In the genomic region with DNA sequence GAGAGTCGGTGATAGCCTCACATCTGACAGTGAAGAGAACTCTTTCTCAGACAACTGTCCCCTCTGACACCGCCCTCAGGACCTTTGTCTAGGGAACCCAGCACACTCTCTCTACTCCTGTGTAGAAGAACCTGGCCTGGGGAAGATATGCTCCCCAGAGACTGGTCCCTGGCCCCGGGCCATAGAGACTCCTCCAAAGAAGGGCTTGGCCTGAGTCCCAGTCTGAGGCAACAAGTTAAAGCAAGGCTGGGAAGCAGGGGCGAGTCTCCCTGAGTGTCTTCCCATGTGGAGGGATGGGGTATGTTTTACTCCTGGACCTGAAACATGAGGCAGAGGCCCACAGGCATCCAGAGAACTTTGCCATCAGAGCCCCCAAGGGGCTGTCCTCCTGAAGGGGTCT, we compare ENCODE assay signal across 14 mouse cellular contexts. TPM values are rescaled to one million over a fixed set of nuclear protein-coding genes. Genes with fewer than 3 reads are reported as not detected.
A peak's percentile ranks its signal among the peaks of the same experiment; 100 is the strongest.
DNase-seq lines count a peak whose midpoint lies in the region; ATAC-seq and TF ChIP-seq lines count a peak whose summit lies in the region.
"Had no signal": no experiment of that assay in that cellular context is flagged by ENCODE, and none has a peak within 500 bp of the region (broad histone marks: within the 10 kb centered on the region; RNA-seq: fewer than 3 reads in every experiment).

No protein-coding gene starts in this region.

- no peak overlapping the region for H3K9ac ChIP-seq in intestine, embryonic 14.5 days (ENCODE audit: low read length)
- no peak overlapping the region for H3K9ac ChIP-seq in intestine, postnatal 0 days (ENCODE audit: low read depth, low read length)
- peak overlapping the region; percentile 13; the same call in 1 of the 2 replicates for H3K9ac ChIP-seq in stomach, embryonic 16.5 days (ENCODE audit: low read length)
- no peak overlapping the region for H3K9ac ChIP-seq in stomach, postnatal 0 days (ENCODE audit: low read length)
- H3K9ac ChIP-seq: heart, embryonic 13.5 days; liver, postnatal 0 days; neural tube, embryonic 15.5 days had no signal

- TF ChIP-seq EP300 in stomach, postnatal 0 days (optimal IDR thresholded peaks at IDR 0.05): no peak

- DNase-seq in adrenal gland, postnatal 14 days: peak; percentile 73
- DNase-seq in adrenal gland, adult 18-20 months (ENCODE audit: low spot score in 2 of 2): no peak
- peak; percentile 61 for DNase-seq in intestine, embryonic 14.5 days (ENCODE audit: low spot score)
- DNase-seq in stomach, postnatal 0 days (ENCODE audit: low spot score): no peak
- peak; percentile 18 for DNase-seq in ovary, postnatal 10 days (ENCODE audit: low spot score)
- DNase-seq in spleen, postnatal 4 days (ENCODE audit: low spot score in 2 of 2): no peak
- DNase-seq: liver, postnatal 0 days; midbrain, embryonic 14.5 days; thymus, adult 18-20 months had no signal

- no peak overlapping the region for H3K4me2 ChIP-seq in intestine, embryonic 14.5 days (ENCODE audit: low read length)
- H3K4me2 ChIP-seq in intestine, postnatal 0 days (replicated peaks; ENCODE audit: low read depth): no peak overlapping the region
- no peak overlapping the region for H3K4me2 ChIP-seq in stomach, embryonic 16.5 days (ENCODE audit: low read depth, low read length)
- no peak overlapping the region for H3K4me2 ChIP-seq in stomach, postnatal 0 days (replicated peaks; ENCODE audit: low read depth)
- H3K4me2 ChIP-seq: heart, embryonic 13.5 days; neural tube, embryonic 15.5 days had no signal

- ATAC-seq in intestine, embryonic 14.5 days (replicated peaks; ENCODE audit: low FRiP score, low TSS enrichment, low read depth): 0 out of 2 replicates have a peak, but pooled peaks have one; percentile 22
- no peak for ATAC-seq in intestine, postnatal 0 days
- no peak for ATAC-seq in stomach, embryonic 16.5 days (ENCODE audit: insufficient read depth, low FRiP score)
- ATAC-seq in stomach, postnatal 0 days (ENCODE audit: low FRiP score, low TSS enrichment): no peak
- ATAC-seq: liver, postnatal 0 days had no signal

- H3K27me3 ChIP-seq in intestine, embryonic 14.5 days (replicated peaks; ENCODE audit: control insufficient read depth, insufficient read depth, low read length): no peaks in the 10 kb centered on the region
- no peaks in the 10 kb centered on the region for H3K27me3 ChIP-seq in intestine, postnatal 0 days (replicated peaks; ENCODE audit: control insufficient read depth, insufficient read depth, low read length)
- no peaks in the 10 kb centered on the region for H3K27me3 ChIP-seq in stomach, embryonic 16.5 days (ENCODE audit: control insufficient read depth, insufficient read depth, low read length)
- H3K27me3 ChIP-seq in stomach, postnatal 0 days (ENCODE audit: control insufficient read depth, insufficient read depth, low read length): no peaks in the 10 kb centered on the region
- H3K27me3 ChIP-seq: neural tube, embryonic 15.5 days had no signal

- H3K36me3 ChIP-seq in intestine, embryonic 14.5 days (ENCODE audit: control insufficient read depth, insufficient read depth, low read length): no peaks in the 10 kb centered on the region
- no peaks in the 10 kb centered on the region for H3K36me3 ChIP-seq in intestine, postnatal 0 days (ENCODE audit: control insufficient read depth, insufficient read depth)
- no peaks in the 10 kb centered on the region for H3K36me3 ChIP-seq in stomach, embryonic 16.5 days (ENCODE audit: control insufficient read depth, insufficient read depth, low read length)
- no peaks in the 10 kb centered on the region for H3K36me3 ChIP-seq in stomach, postnatal 0 days (ENCODE audit: control insufficient read depth, insufficient read depth, low read length)
- H3K36me3 ChIP-seq: G1E; heart, embryonic 13.5 days; neural tube, embryonic 15.5 days had no signal

- TF ChIP-seq CTCF in intestine, postnatal 0 days (IDR thresholded peaks at IDR 0.05; ENCODE audit: low read depth): no peak
- no peak for TF ChIP-seq CTCF in stomach, postnatal 0 days (IDR thresholded peaks at IDR 0.05; ENCODE audit: low read depth)

- no peak overlapping the region for H3K4me3 ChIP-seq in intestine, embryonic 14.5 days (ENCODE audit: low read depth, low read length)
- no peak overlapping the region for H3K4me3 ChIP-seq in intestine, postnatal 0 days (ENCODE audit: low read depth, low read length)
- H3K4me3 ChIP-seq in stomach, embryonic 16.5 days (replicated peaks; ENCODE audit: low read length): no peak overlapping the region
- H3K4me3 ChIP-seq in stomach, postnatal 0 days (ENCODE audit: low read depth, low read length): no peak overlapping the region
- H3K4me3 ChIP-seq: heart, embryonic 13.5 days; neural tube, embryonic 15.5 days had no signal

- H3K9me3 ChIP-seq in intestine, embryonic 14.5 days (ENCODE audit: control insufficient read depth, low read length): no peaks in the 10 kb centered on the region
- H3K9me3 ChIP-seq in intestine, postnatal 0 days (ENCODE audit: control insufficient read depth): no peaks in the 10 kb centered on the region
- no peaks in the 10 kb centered on the region for H3K9me3 ChIP-seq in stomach, embryonic 16.5 days (replicated peaks; ENCODE audit: control insufficient read depth, low read length)
- H3K9me3 ChIP-seq in stomach, postnatal 0 days (ENCODE audit: control insufficient read depth, low read length): no peaks in the 10 kb centered on the region
- H3K9me3 ChIP-seq: G1E; heart, embryonic 13.5 days; neural tube, embryonic 15.5 days had no signal

- WGBS in intestine, embryonic 14.5 days: 61% methylated on average over 4 of the region's 4 CpGs
- 62% methylated on average over 4 of the region's 4 CpGs for WGBS in intestine, postnatal 0 days
- WGBS in stomach, embryonic 16.5 days: 59% methylated on average over 4 of the region's 4 CpGs
- WGBS in stomach, postnatal 0 days: 52% methylated on average over 4 of the region's 4 CpGs

- no peak overlapping the region for H3K27ac ChIP-seq in intestine, embryonic 14.5 days (ENCODE audit: low read depth)
- no peak overlapping the region for H3K27ac ChIP-seq in intestine, postnatal 0 days (ENCODE audit: low read depth, low read length)
- H3K27ac ChIP-seq in stomach, embryonic 16.5 days (ENCODE audit: low read length): no peak overlapping the region
- H3K27ac ChIP-seq in stomach, postnatal 0 days (replicated peaks): no peak overlapping the region
- H3K27ac ChIP-seq: heart, embryonic 13.5 days; neural tube, embryonic 15.5 days had no signal

- H3K4me1 ChIP-seq in intestine, embryonic 14.5 days (replicated peaks; ENCODE audit: control insufficient read depth, insufficient read depth, low read length): no peaks in the 10 kb centered on the region
- H3K4me1 ChIP-seq in intestine, postnatal 0 days (replicated peaks; ENCODE audit: control insufficient read depth, insufficient read depth, low read length): no peaks in the 10 kb centered on the region
- peaks cover 5% of the 10 kb centered on the region for H3K4me1 ChIP-seq in stomach, embryonic 16.5 days (ENCODE audit: control insufficient read depth, insufficient read depth, low read length)
- H3K4me1 ChIP-seq in stomach, postnatal 0 days (replicated peaks; ENCODE audit: control insufficient read depth, insufficient read depth): no peaks in the 10 kb centered on the region
- H3K4me1 ChIP-seq: neural tube, embryonic 15.5 days had no signal

RNA-seq across cellular contexts. Expression of a gene that starts 2.1 kb away (rescaled TPM):
- total RNA-seq in adrenal gland, postnatal 14 days (2021): 0.19 and 0.41 TPM in 2 replicates
- total RNA-seq in adrenal gland, adult 18-20 months (2021): under 1 TPM; 0.22 to 0.99 TPM
- 0.30 and 0.51 TPM in 2 replicates for polyA plus RNA-seq in intestine, embryonic 14.5 days (2014; fragmentation: Nextera tagmentation; extraction: Ambion mirVana)
- 0.04 and 0.07 TPM in 2 replicates for polyA plus RNA-seq in intestine, postnatal 0 days (2015; fragmentation: Nextera tagmentation; extraction: Ambion mirVana)
- 0.71 and 3.0 TPM in 2 replicates for polyA plus RNA-seq in stomach, embryonic 16.5 days (2015; fragmentation: Nextera tagmentation; extraction: Ambion mirVana)
- 0.23 TPM in 2 replicates for polyA plus RNA-seq in stomach, postnatal 0 days (2015; fragmentation: Nextera tagmentation; extraction: Ambion mirVana)
- total RNA-seq: G1E had no signal
- polyA plus RNA-seq: G1E; liver, postnatal 0 days had no signal

Comparison
In these comparisons a context has a peak if more than half of its experiments do, and no peak if none do; other contexts are left out.
1. DNase-seq: peak in adrenal gland, postnatal 14 days (single experiment), intestine, embryonic 14.5 days (single experiment) and ovary, postnatal 10 days (single experiment); none in adrenal gland, adult 18-20 months (0 of 2), stomach, postnatal 0 days (single experiment) and spleen, postnatal 4 days (0 of 2).